Mouse (Mus musculus) CD4-positive, CD25-positive, alpha-beta regulatory T cell, adult 9 weeks (primary cell): ENCODE measurements around the gene Crybg2. TPM values are rescaled to one million over a fixed set of nuclear protein-coding genes. Genes with fewer than 3 reads are reported as not detected.

ENCODE experiments used
- polyA plus RNA-seq: library from polyadenylated mRNA; unstranded; fragments of 100-300 nt; shearing (Covaris generic); gene quantifications from one replicate; pipeline ENCODE4 v1.2.1, GENCODE M21; 2017

Gene Crybg2
- 18.0 TPM for polyA plus RNA-seq

GRCm38 (mm10) chr4:134060135-134060865 lies at the start of gene Crybg2:
Gene Crybg2, plus strand, starts transcription at chr4:134060815.

GRCm38 (mm10) chr4:134018779-134019145 lies 41.9 kb upstream of the Crybg2 start, which contains the start of gene Lin28a:
Gene Lin28a, minus strand, starts transcription at chr4:134018841.

GRCm38 (mm10) chr4:134053538-134053937 lies 7.1 kb upstream of the Crybg2 start, which contains the start of gene Zfp683:
Gene Zfp683, plus strand, starts transcription at chr4:134053838.

GRCm38 (mm10) chr4:134094923-134095547 lies 34.4 kb downstream of the Crybg2 start, which contains the start of gene Cd52:
Gene Cd52, minus strand, starts transcription at chr4:134095082.

GRCm38 (mm10) chr4:134101979-134102741 lies 41.5 kb downstream of the Crybg2 start, which contains the start of gene Ubxn11:
Gene Ubxn11, plus strand, starts transcription at chr4:134102570.

GRCm38 (mm10) chr4:134128221-134128982 lies 67.8 kb downstream of the Crybg2 start, which contains the start of gene Sh3bgrl3:
Gene Sh3bgrl3, minus strand, starts transcription at chr4:134128789.

Other genes with a start within 250 kb of the Crybg2 start
- 263 TPM for gene Rps6ka1, start 173.0 kb upstream of the Crybg2 start, polyA plus RNA-seq
- gene Hmgn2, start 92.2 kb upstream of the Crybg2 start, polyA plus RNA-seq: 443 TPM
- 37.9 TPM for gene Dhdds, start 59.9 kb upstream of the Crybg2 start, polyA plus RNA-seq
- not detected for gene Lin28a, start 42.0 kb upstream of the Crybg2 start, polyA plus RNA-seq
- gene Zfp683, start 7.0 kb upstream of the Crybg2 start, polyA plus RNA-seq: 2.1 TPM
- gene Cd52, start 34.3 kb downstream of the Crybg2 start, polyA plus RNA-seq: 3,141 TPM
- 57.8 TPM for gene Ubxn11, start 41.8 kb downstream of the Crybg2 start, polyA plus RNA-seq
- 1,589 TPM for gene Sh3bgrl3, start 68.0 kb downstream of the Crybg2 start, polyA plus RNA-seq
- 73.8 TPM for gene Cep85, start 126.3 kb downstream of the Crybg2 start, polyA plus RNA-seq
- not detected for gene Gm7534, start 142.2 kb downstream of the Crybg2 start, polyA plus RNA-seq
- not detected for gene Catsper4, start 166.6 kb downstream of the Crybg2 start, polyA plus RNA-seq
- not detected for gene Cnksr1, start 177.6 kb downstream of the Crybg2 start, polyA plus RNA-seq
- gene E130218I03Rik, start 182.8 kb downstream of the Crybg2 start, polyA plus RNA-seq: 4.7 TPM
- gene Zfp593, start 184.8 kb downstream of the Crybg2 start, polyA plus RNA-seq: 12.8 TPM
- gene Gm30191, start 186.1 kb downstream of the Crybg2 start, polyA plus RNA-seq: not detected
- not detected for gene Grrp1, start 193.3 kb downstream of the Crybg2 start, polyA plus RNA-seq
- 22.7 TPM for gene Pdik1l, start 227.1 kb downstream of the Crybg2 start, polyA plus RNA-seq